Mouse (Mus musculus): ENCODE measurements at regions not wholly inside any gene's neighbourhood (a gene's known extent, or its start where the extent isn't known, plus 50 kb on each side); places are given as distances from the start of the nearest gene placed in this dataset.

GRCm38 (mm10) chr6:127362166-127362565 lies 84.5 kb upstream of the Parp11 start:
- TF ChIP-seq CTCF (IDR thresholded peaks at IDR 0.05) (no peak), EP300 (IDR thresholded peaks at IDR 0.05) (no peak)

Measured in lung, postnatal 0 days (tissue).